In genomic region chr10:77142328-77142727, GRCm38 (mm10) we compare ENCODE assay signal across 14 mouse cellular contexts. TPM values are rescaled to one million over a fixed set of nuclear protein-coding genes. Genes with fewer than 3 reads are reported as not detected.
DNase-seq lines count a peak whose midpoint lies in the region; ATAC-seq and TF ChIP-seq lines count a peak whose summit lies in the region.
"Had no signal": no experiment of that assay in that cellular context is flagged by ENCODE, and none has a peak within 500 bp of the region (broad histone marks: within the 10 kb centered on the region; RNA-seq: fewer than 3 reads in every experiment).

No protein-coding gene starts in this region.

- no peak overlapping the region for H3K4me2 ChIP-seq in lung, postnatal 0 days (replicated peaks; ENCODE audit: low read depth, low read length)
- H3K4me2 ChIP-seq: embryonic facial prominence, embryonic 13.5 days; limb, embryonic 15.5 days had no signal

- ATAC-seq in Patski, result peak; percentile 51
- ATAC-seq in lung, postnatal 0 days, result peak; percentile 91
- ATAC-seq: inflammation-experienced regulatory T-cells, adult 6 months had no signal

- no peaks in the 10 kb centered on the region for H3K27me3 ChIP-seq in Patski
- H3K27me3 ChIP-seq in lung, postnatal 0 days (replicated peaks; ENCODE audit: insufficient read depth, low read length), result no peaks in the 10 kb centered on the region
- H3K27me3 ChIP-seq: embryonic facial prominence, embryonic 13.5 days; limb, embryonic 15.5 days had no signal

- CTCF ChIA-PET in Patski (lab: Charles Lee), result interaction anchor here (2.3 to 9.1 kb wide), 3 partner anchors 9 to 110 kb away, joined by 7 to 63 read pairs (median 7); no protein-coding TSS in a partner anchor

- no peaks in the 10 kb centered on the region for H3K9me3 ChIP-seq in lung, postnatal 0 days (ENCODE audit: low read length)
- H3K9me3 ChIP-seq: embryonic facial prominence, embryonic 13.5 days; G1E; limb, embryonic 15.5 days had no signal

- no peak overlapping the region for H3K4me3 ChIP-seq in lung, postnatal 0 days (ENCODE audit: low read depth, low read length)
- H3K4me3 ChIP-seq: embryonic facial prominence, embryonic 13.5 days; limb, embryonic 15.5 days had no signal

- in situ Hi-C loops in Patski (cut with MboI; ENCODE audit: low pct_unique_long_range_greater_than_20kb), result no loop called here

- POLR2A ChIA-PET in Patski (lab: Charles Lee), result interaction anchor here (0.8 kb wide), 1 partner anchor 113 kb away, joined by 3 read pairs; no protein-coding TSS in a partner anchor

- no peak for TF ChIP-seq EP300 in lung, postnatal 0 days (IDR thresholded peaks at IDR 0.05)

- no peak overlapping the region for H3K9ac ChIP-seq in lung, postnatal 0 days (replicated peaks; ENCODE audit: low read depth)
- H3K9ac ChIP-seq: embryonic facial prominence, embryonic 13.5 days; limb, embryonic 15.5 days had no signal

- WGBS in lung, postnatal 0 days, result 64% methylated on average over 2 of the region's 2 CpGs

- H3K27ac ChIP-seq in lung, postnatal 0 days (ENCODE audit: low read length), result no peak overlapping the region
- H3K27ac ChIP-seq: embryonic facial prominence, embryonic 13.5 days; limb, embryonic 15.5 days had no signal

- H3K36me3 ChIP-seq in lung, postnatal 0 days (ENCODE audit: insufficient read depth, low read length), result no peaks in the 10 kb centered on the region
- H3K36me3 ChIP-seq: embryonic facial prominence, embryonic 13.5 days; limb, embryonic 15.5 days had no signal

- DNase-seq in 3134 (ENCODE audit: extremely low read depth, insufficient read length, low spot score) (peak; percentile 80), Patski (ENCODE audit: low read depth, low spot score) (no peak)
- DNase-seq in kidney, adult 8-10 months, result peak; percentile 92 to 94
- peak; percentile 85 for DNase-seq in lung, postnatal 0 days (ENCODE audit: low spot score)
- DNase-seq in right cerebral cortex, adult 2 months (ENCODE audit: low spot score in 2 of 2), result no peak
- no peak for DNase-seq in left cerebral cortex, adult 11 months (ENCODE audit: low spot score)
- no peak for DNase-seq in right cerebral cortex, postnatal 14 days
- no peak for DNase-seq in embryo, embryonic 11 days
- DNase-seq: midbrain, embryonic 14.5 days; thymus, postnatal 25 days had no signal

- no peaks in the 10 kb centered on the region for H3K4me1 ChIP-seq in lung, postnatal 0 days (ENCODE audit: insufficient read depth, low read depth, low read length)

- no peak for TF ChIP-seq CTCF in Patski (IDR thresholded peaks at IDR 0.05)
- TF ChIP-seq CTCF in lung, postnatal 0 days (IDR thresholded peaks at IDR 0.05), result peak; percentile 10; the same call in 1 of the 2 replicates

RNA-seq across cellular contexts. Expression of gene Col18a1, which starts 24.0 kb away (rescaled TPM):
- 449 TPM for polyA plus RNA-seq in Patski (2021)
- polyA plus RNA-seq in lung, postnatal 0 days (2015; fragmentation: Nextera tagmentation; extraction: Ambion mirVana), result 30.0 and 33.2 TPM in 2 replicates

Comparison
In these comparisons a context has a peak if more than half of its experiments do, and no peak if none do; other contexts are left out.
1. DNase-seq: peak in 3134 (single experiment), kidney, adult 8-10 months (2 of 2) and lung, postnatal 0 days (single experiment); none in Patski (single experiment), right cerebral cortex, adult 2 months (0 of 2), left cerebral cortex, adult 11 months (single experiment), right cerebral cortex, postnatal 14 days (single experiment) and embryo, embryonic 11 days (single experiment).
2. RNA of gene Col18a1, which starts 24.0 kb away (polyA plus RNA-seq): 449 TPM in Patski (single experiment); 30.0 to 33.2 TPM in lung, postnatal 0 days; every median in the first group is over 10 times any median in the second.